Mouse (Mus musculus) stomach, postnatal 0 days (tissue): ENCODE data around the gene Zcchc14. TPM values are rescaled to one million over a fixed set of nuclear protein-coding genes. Genes with fewer than 3 reads are reported as not detected.

Source experiments
- ATAC-seq: fragments of 200-750 bp; cut with Nextera tagmentation; 2 replicates; pipeline ENCODE4 v1.8.0; 2017; ENCODE audit not compliant: low FRiP score, low TSS enrichment
- DNase-seq: peaks from one replicate; pipeline ENCODE4 v3.0.0-alpha.2; 2016; ENCODE audit warnings: low spot score
- H3K27ac ChIP-seq: fragments of 300-500 bp; sonication (generic); replicated peaks from 2 replicates; pipeline ENCODE4 v1.5.1; 2014; ENCODE audit warnings: mild to moderate bottlenecking, control low read depth
- H3K27me3 ChIP-seq: fragments of 300-500 bp; sonication (generic); 2 replicates; pipeline ENCODE4 v1.6.1; 2014; ENCODE audit warnings: low read length; ENCODE audit not compliant: control insufficient read depth, insufficient read depth
- H3K36me3 ChIP-seq: fragments of 300-500 bp; sonication (generic); 2 replicates; pipeline ENCODE4 v1.6.1; 2014; ENCODE audit warnings: low read length, mixed read lengths; ENCODE audit not compliant: control insufficient read depth, insufficient read depth
- H3K4me1 ChIP-seq: fragments of 300-500 bp; sonication (generic); replicated peaks from 2 replicates; pipeline ENCODE4 v1.6.1; 2014; ENCODE audit warnings: antibody characterized with exemption; ENCODE audit not compliant: control insufficient read depth, insufficient read depth
- H3K4me2 ChIP-seq: fragments of 300-500 bp; sonication (generic); replicated peaks from 2 replicates; pipeline ENCODE4 v1.6.1; 2014; ENCODE audit warnings: low read depth, mild to moderate bottlenecking, control low read depth, moderate library complexity
- H3K4me3 ChIP-seq: fragments of 300-500 bp; sonication (generic); 2 replicates; pipeline ENCODE4 v1.5.1; 2014; ENCODE audit warnings: low read depth, low read length, control low read depth
- H3K9ac ChIP-seq: fragments of 300-500 bp; sonication (generic); 2 replicates; pipeline ENCODE4 v1.6.1; 2014; ENCODE audit warnings: mild to moderate bottlenecking, low read length, control low read depth, mixed read lengths
- H3K9me3 ChIP-seq: fragments of 300-500 bp; sonication (generic); 2 replicates; pipeline ENCODE4 v1.6.1; 2016; ENCODE audit warnings: low read length; ENCODE audit not compliant: control insufficient read depth
- CTCF ChIP-seq: IDR thresholded peaks from 2 replicates; pipeline ENCODE4 v1.5.1; 2016; ENCODE audit warnings: antibody characterized with exemption, low read depth, mild to moderate bottlenecking, moderate library complexity
- EP300 ChIP-seq: optimal IDR thresholded peaks from 2 replicates; pipeline ENCODE3; 2016; ENCODE audit warnings: antibody characterized with exemption
- WGBS: fragments of 180-500 bp; shearing (Covaris S2); extraction: QIAGEN DNeasy Blood & Tissue Kit; methylation state at CpG from one replicate; pipeline ENCODE4 v1.1.7; 2014; 5-methylcytosine and 5-hydroxymethylcytosine counted together
- polyA plus RNA-seq: library from polyadenylated mRNA; unstranded; fragments of >200 nt; fragmentation: Nextera tagmentation; extraction: Ambion mirVana; gene quantifications from 2 replicates; pipeline ENCODE4 v1.2.1, GENCODE M21; 2015

Gene Zcchc14
- polyA plus RNA-seq, 1 experiment from 2014 or later, result 4.5 TPM

GRCm38 (mm10) chr8:121661631-121662357 lies 9.1 kb upstream of the Zcchc14 start:
- Histone ChIP-seq H3K36me3 (no peaks in the 10 kb centered on the region), H3K27me3 (no peaks in the 10 kb centered on the region), H3K27ac (no peak overlapping the region), H3K4me3 (no peak overlapping the region), H3K4me2 (no peak overlapping the region), H3K9ac (no peak overlapping the region), H3K9me3 (no peaks in the 10 kb centered on the region), H3K4me1 (0 out of 2 replicates have a peak, but pooled peaks cover 3% of the 10 kb centered on the region)
- DNase-seq, result no peak
- TF ChIP-seq EP300 (no peak), CTCF (no peak)
- WGBS, result 65% methylated on average over 18 of the region's 18 CpGs
- no peak; the same call in 1 of the 2 replicates for ATAC-seq

GRCm38 (mm10) chr8:121660602-121661001 lies 7.9 kb upstream of the Zcchc14 start:
- 72% methylated on average over 15 of the region's 15 CpGs for WGBS
- no peaks in the 10 kb centered on the region for H3K36me3 ChIP-seq
- TF ChIP-seq EP300 (no peak), CTCF (no peak)
- H3K9ac ChIP-seq, result no peak overlapping the region
- H3K4me3 ChIP-seq, result no peak overlapping the region
- no peak for DNase-seq
- 0 out of 2 replicates have a peak, but pooled peaks cover 1% of the 10 kb centered on the region for H3K4me1 ChIP-seq
- H3K27ac ChIP-seq, result no peak overlapping the region
- no peaks in the 10 kb centered on the region for H3K9me3 ChIP-seq
- no peaks in the 10 kb centered on the region for H3K27me3 ChIP-seq
- no peak overlapping the region for H3K4me2 ChIP-seq
- ATAC-seq, result no peak

- H3K4me2 ChIP-seq, result no peak overlapping the region
- ATAC-seq, result no peak
- no peak overlapping the region for H3K4me3 ChIP-seq
- 86% methylated on average over 14 of the region's 14 CpGs for WGBS
- no peak for DNase-seq
- H3K27ac ChIP-seq, result no peak overlapping the region
- H3K9ac ChIP-seq, result no peak overlapping the region
- no peaks in the 10 kb centered on the region for H3K27me3 ChIP-seq
- TF ChIP-seq CTCF (no peak), EP300 (no peak)
- H3K9me3 ChIP-seq, result no peaks in the 10 kb centered on the region
- H3K36me3 ChIP-seq, result no peaks in the 10 kb centered on the region
- peaks cover 6% of the 10 kb centered on the region for H3K4me1 ChIP-seq
These were observed 2.3 kb upstream of the Zcchc14 start for GRCm38 (mm10) chr8:121654966-121655494.

- peak overlapping the region; percentile 84; the same call in 1 of the 2 replicates for H3K9ac ChIP-seq
- WGBS, result 80% methylated on average over 4 of the region's 4 CpGs
- no peak for TF ChIP-seq EP300
- no peak for TF ChIP-seq CTCF
These were observed 1.4 kb upstream of the Zcchc14 start for GRCm38 (mm10) chr8:121654131-121654530.

GRCm38 (mm10) chr8:121653340-121654019 lies 779 bp upstream of the Zcchc14 start:
- 1% methylated on average over 29 of the region's 31 CpGs for WGBS
- TF ChIP-seq EP300 (no peak), CTCF (no peak)
- peak; percentile 49 for DNase-seq
- Histone ChIP-seq H3K27ac (peak overlapping the region; percentile 89), H3K4me1 (peaks cover 8% of the 10 kb centered on the region), H3K4me3 (peak overlapping the region; percentile 66), H3K9me3 (no peaks in the 10 kb centered on the region), H3K4me2 (peak overlapping the region; percentile 96), H3K9ac (peak overlapping the region; percentile 84), H3K36me3 (no peaks in the 10 kb centered on the region), H3K27me3 (no peaks in the 10 kb centered on the region)
- ATAC-seq, result no peak

More at GRCm38 (mm10) chr8:121654131-121654530, 1.4 kb upstream of the Zcchc14 start:
- peak overlapping the region; percentile 96 for H3K4me2 ChIP-seq
- no peaks in the 10 kb centered on the region for H3K9me3 ChIP-seq
- DNase-seq (no peak), ATAC-seq (no peak)
- H3K4me3 ChIP-seq, result 0 out of 2 replicates have a peak overlapping the region, but pooled peaks have one; percentile 66
- no peak overlapping the region for H3K27ac ChIP-seq
- no peaks in the 10 kb centered on the region for H3K36me3 ChIP-seq
- no peaks in the 10 kb centered on the region for H3K27me3 ChIP-seq
- H3K4me1 ChIP-seq, result peaks cover 8% of the 10 kb centered on the region
